Mouse (Mus musculus) neural tube, embryonic 11.5 days (tissue): Measurements from ENCODE around the gene Klhl42. TPM values are rescaled to one million over a fixed set of nuclear protein-coding genes. Genes with fewer than 3 reads are reported as not detected.

ENCODE experiments used
- ATAC-seq: fragments of 200-750 bp; cut with Nextera tagmentation; 2 replicates; pipeline ENCODE4 v1.8.0; 2017; ENCODE audit warnings: moderate number of reproducible peaks, mild to moderate bottlenecking, moderate TSS enrichment, moderate library complexity; ENCODE audit not compliant: insufficient read depth, low FRiP score, low TSS enrichment
- DNase-seq: peaks from one replicate; pipeline ENCODE4 v3.0.0-alpha.2; 2015; ENCODE audit warnings: low spot score
- H3K27ac ChIP-seq: fragments of 300-500 bp; sonication (generic); 2 replicates; pipeline ENCODE4 v1.5.1; 2014; ENCODE audit warnings: low read depth, mild to moderate bottlenecking, low read length
- H3K27me3 ChIP-seq: fragments of 300-500 bp; sonication (generic); 2 replicates; pipeline ENCODE4 v1.6.1; 2014; ENCODE audit warnings: mild to moderate bottlenecking, low read length, mixed read lengths; ENCODE audit not compliant: control insufficient read depth, insufficient read depth
- H3K36me3 ChIP-seq: fragments of 300-500 bp; sonication (generic); 2 replicates; pipeline ENCODE4 v1.6.1; 2014; ENCODE audit warnings: mild to moderate bottlenecking, low read length, moderate library complexity, mixed read lengths; ENCODE audit not compliant: control insufficient read depth, insufficient read depth
- H3K4me1 ChIP-seq: fragments of 300-500 bp; sonication (generic); 2 replicates; pipeline ENCODE4 v1.6.1; 2014; ENCODE audit warnings: low read length, mixed read lengths; ENCODE audit not compliant: control insufficient read depth, insufficient read depth
- H3K4me2 ChIP-seq: fragments of 300-500 bp; sonication (generic); 2 replicates; pipeline ENCODE4 v1.6.1; 2014; ENCODE audit warnings: low read depth, mild to moderate bottlenecking, moderate library complexity
- H3K4me3 ChIP-seq: fragments of 300-500 bp; sonication (generic); 2 replicates; pipeline ENCODE4 v1.5.1; 2014; ENCODE audit warnings: low read depth, low read length
- H3K9ac ChIP-seq: fragments of 300-500 bp; sonication (generic); 2 replicates; pipeline ENCODE4 v1.6.1; 2014; ENCODE audit warnings: mild to moderate bottlenecking, low read length
- H3K9me3 ChIP-seq: fragments of 300-500 bp; sonication (generic); 2 replicates; pipeline ENCODE4 v1.6.1; 2016; ENCODE audit warnings: low read length; ENCODE audit not compliant: control insufficient read depth
- WGBS: fragments of 180-500 bp; shearing (Covaris S2); extraction: QIAGEN DNeasy Blood & Tissue Kit; methylation state at CpG from one replicate; pipeline ENCODE4 v1.1.7; 2014; 5-methylcytosine and 5-hydroxymethylcytosine counted together
- polyA plus RNA-seq: library from polyadenylated mRNA; unstranded; fragments of >200 nt; fragmentation: Nextera tagmentation; extraction: Ambion mirVana; gene quantifications from 2 replicates; pipeline ENCODE4 v1.2.1, GENCODE M21; 2014

The Klhl42 gene
- polyA plus RNA-seq, 1 experiment from 2014 or later: 10.0 TPM

GRCm38 (mm10) chr6:147079919-147080318 is 11.3 kb upstream of the Klhl42 start:
- WGBS: 88% methylated on average over 10 of the region's 10 CpGs
- no peaks in the 10 kb centered on the region for H3K9me3 ChIP-seq
- no peak overlapping the region for H3K4me2 ChIP-seq
- H3K27me3 ChIP-seq: no peaks in the 10 kb centered on the region
- DNase-seq: no peak
- no peaks in the 10 kb centered on the region for H3K36me3 ChIP-seq
- no peak overlapping the region for H3K4me3 ChIP-seq
- no peaks in the 10 kb centered on the region for H3K4me1 ChIP-seq
- no peak overlapping the region for H3K9ac ChIP-seq
- no peak overlapping the region for H3K27ac ChIP-seq
- no peak for ATAC-seq

GRCm38 (mm10) chr6:147085398-147086040 is 5.7 kb upstream of the Klhl42 start:
- Histone ChIP-seq H3K4me3 (no peak overlapping the region), H3K27me3 (no peaks in the 10 kb centered on the region), H3K9me3 (no peaks in the 10 kb centered on the region), H3K9ac (no peak overlapping the region), H3K4me2 (no peak overlapping the region), H3K27ac (no peak overlapping the region), H3K36me3 (no peaks in the 10 kb centered on the region), H3K4me1 (0 out of 2 replicates have a peak, but pooled peaks cover 3% of the 10 kb centered on the region)
- ATAC-seq (no peak), DNase-seq (peak; percentile 3)
- 69% methylated on average over 7 of the region's 7 CpGs for WGBS

GRCm38 (mm10) chr6:147086594-147087225 is 4.5 kb upstream of the Klhl42 start, which contains the start of gene Mansc4:
Gene Mansc4 (minus strand): TSS chr6:147087032.
- Histone ChIP-seq H3K4me1 (0 out of 2 replicates have a peak, but pooled peaks cover 3% of the 10 kb centered on the region), H3K27me3 (no peaks in the 10 kb centered on the region), H3K4me3 (peak within 1 kb of the TSS; percentile 27), H3K36me3 (no peaks in the 10 kb centered on the region), H3K27ac (no peak within 1 kb of the TSS), H3K9ac (peak within 1 kb of the TSS; percentile 57), H3K4me2 (peak within 1 kb of the TSS; percentile 49), H3K9me3 (no peaks in the 10 kb centered on the region)
- DNase-seq (peak; percentile 63), ATAC-seq (no peak)
- WGBS: 7% methylated on average over 20 of the region's 20 CpGs

- Histone ChIP-seq H3K9me3 (no peaks in the 10 kb centered on the region), H3K4me1 (peaks cover 9% of the 10 kb centered on the region; the same call in 1 of the 2 replicates), H3K4me3 (no peak overlapping the region), H3K4me2 (no peak overlapping the region), H3K27me3 (no peaks in the 10 kb centered on the region), H3K9ac (no peak overlapping the region), H3K36me3 (no peaks in the 10 kb centered on the region), H3K27ac (no peak overlapping the region)
- WGBS: 42% methylated on average over 7 of the region's 7 CpGs
- DNase-seq (no peak), ATAC-seq (no peak)
These were observed 3.4 kb upstream of the Klhl42 start for GRCm38 (mm10) chr6:147087736-147088135.

- ATAC-seq (no peak), DNase-seq (no peak)
- Histone ChIP-seq H3K36me3 (no peaks in the 10 kb centered on the region), H3K4me3 (no peak overlapping the region), H3K4me2 (no peak overlapping the region), H3K27me3 (no peaks in the 10 kb centered on the region), H3K9me3 (no peaks in the 10 kb centered on the region), H3K4me1 (peaks cover 9% of the 10 kb centered on the region; the same call in 1 of the 2 replicates), H3K27ac (no peak overlapping the region), H3K9ac (no peak overlapping the region)
- 79% methylated on average over 3 of the region's 3 CpGs for WGBS
These were observed 2.7 kb upstream of the Klhl42 start for GRCm38 (mm10) chr6:147088517-147088916.

GRCm38 (mm10) chr6:147090191-147090590 is 988 bp upstream of the Klhl42 start:
- ATAC-seq (no peak), DNase-seq (no peak)
- H3K4me2 ChIP-seq: no peak overlapping the region; the same call in 1 of the 2 replicates
- H3K9ac ChIP-seq: no peak overlapping the region
- H3K36me3 ChIP-seq: no peaks in the 10 kb centered on the region; the same call in 1 of the 2 replicates
- H3K4me3 ChIP-seq: no peak overlapping the region
- H3K9me3 ChIP-seq: no peaks in the 10 kb centered on the region
- H3K4me1 ChIP-seq: peaks cover 9% of the 10 kb centered on the region; the same call in 1 of the 2 replicates
- no peak overlapping the region for H3K27ac ChIP-seq
- H3K27me3 ChIP-seq: no peaks in the 10 kb centered on the region
- 76% methylated on average over 5 of the region's 5 CpGs for WGBS

GRCm38 (mm10) chr6:147092136-147092535 is 957 bp downstream of the Klhl42 start:
- H3K9ac ChIP-seq: peak overlapping the region; percentile 77
- H3K9me3 ChIP-seq: no peaks in the 10 kb centered on the region
- WGBS: 2% methylated on average over 15 of the region's 15 CpGs
- H3K4me1 ChIP-seq: peaks cover 9% of the 10 kb centered on the region; the same call in 1 of the 2 replicates
- ATAC-seq (no peak; the same call in none of the 2 replicates), DNase-seq (peak; percentile 44)
- no peak overlapping the region; the same call in 1 of the 2 replicates for H3K27ac ChIP-seq
- H3K4me3 ChIP-seq: peak overlapping the region; percentile 69
- no peaks in the 10 kb centered on the region; the same call in 1 of the 2 replicates for H3K36me3 ChIP-seq
- H3K4me2 ChIP-seq: peak overlapping the region; percentile 94
- no peaks in the 10 kb centered on the region for H3K27me3 ChIP-seq

- H3K36me3 ChIP-seq: no peaks in the 10 kb centered on the region; the same call in 1 of the 2 replicates
- WGBS: 72% methylated on average over 7 of the region's 7 CpGs
- ATAC-seq (no peak), DNase-seq (peak; percentile 10)
- H3K27me3 ChIP-seq: no peaks in the 10 kb centered on the region
- no peak overlapping the region for H3K9ac ChIP-seq
- no peak overlapping the region for H3K4me3 ChIP-seq
- H3K9me3 ChIP-seq: no peaks in the 10 kb centered on the region
- H3K4me1 ChIP-seq: peaks cover 9% of the 10 kb centered on the region; the same call in 1 of the 2 replicates
- no peak overlapping the region for H3K27ac ChIP-seq
- no peak overlapping the region for H3K4me2 ChIP-seq
These were observed 3.6 kb downstream of the Klhl42 start for GRCm38 (mm10) chr6:147094771-147095170.
